Comparison of ENCODE assay signal across 10 mouse cellular contexts in genomic region chr19:40395757-40396661, GRCm38 (mm10).
DNase-seq lines count a peak whose midpoint lies in the region; ATAC-seq and TF ChIP-seq lines count a peak whose summit lies in the region.
"Had no signal": no experiment of that assay in that cellular context is flagged by ENCODE, and none has a peak within 500 bp of the region (broad histone marks: within the 10 kb centered on the region; RNA-seq: fewer than 3 reads in every experiment).

No protein-coding gene starts in this region.

- peak overlapping the region; percentile 66 for H3K27ac ChIP-seq in left cerebral cortex, adult 2 months
- peak overlapping the region; percentile 61 for H3K27ac ChIP-seq in heart, embryonic 12.5 days (ENCODE audit: poor library complexity, severe bottlenecking)
- 0 out of 2 replicates have a peak overlapping the region, but pooled peaks have one; percentile 10 for H3K27ac ChIP-seq in midbrain, embryonic 16.5 days (ENCODE audit: low read length)
- H3K27ac ChIP-seq: macrophage had no signal

- peaks cover 26% of the 10 kb centered on the region for H3K36me3 ChIP-seq in heart, embryonic 12.5 days
- H3K36me3 ChIP-seq in midbrain, embryonic 16.5 days (ENCODE audit: control insufficient read depth, insufficient read depth, low read length) = no peaks in the 10 kb centered on the region

- no peak overlapping the region for H3K4me3 ChIP-seq in left cerebral cortex, adult 2 months
- H3K4me3 ChIP-seq in heart, embryonic 12.5 days = no peak overlapping the region
- no peak overlapping the region for H3K4me3 ChIP-seq in midbrain, embryonic 16.5 days (ENCODE audit: low read depth, low read length)
- H3K4me3 ChIP-seq: erythroblast, embryonic 14.5 days had no signal

- H3K27me3 ChIP-seq in heart, embryonic 12.5 days (replicated peaks) = no peaks in the 10 kb centered on the region
- H3K27me3 ChIP-seq in midbrain, embryonic 16.5 days (ENCODE audit: control insufficient read depth, insufficient read depth, low read depth, low read length) = no peaks in the 10 kb centered on the region

- peaks cover 36% of the 10 kb centered on the region for H3K4me1 ChIP-seq in heart, embryonic 12.5 days (replicated peaks)
- peaks cover 5% of the 10 kb centered on the region; the same call in 1 of the 2 replicates for H3K4me1 ChIP-seq in midbrain, embryonic 16.5 days (ENCODE audit: control insufficient read depth, insufficient read depth, low read length)

- no peak for DNase-seq in left cerebral cortex, adult 2 months (ENCODE audit: extremely low spot score in 1 of 2, low spot score in 2 of 2)
- DNase-seq in left cerebral cortex, postnatal 36 days (ENCODE audit: low spot score in 2 of 2) = no peak
- DNase-seq in cerebellum, adult 8-10 months = peak; percentile 63
- no peak for DNase-seq in natural killer cell, adult 2 months (ENCODE audit: low spot score in 2 of 2)
- DNase-seq in right cerebral cortex, postnatal 14 days = no peak
- DNase-seq in adrenal gland, postnatal 25 days = no peak

- no peak overlapping the region for H3K4me2 ChIP-seq in heart, embryonic 12.5 days
- no peak overlapping the region for H3K4me2 ChIP-seq in midbrain, embryonic 16.5 days (ENCODE audit: low read length)

- ATAC-seq in heart, embryonic 12.5 days (ENCODE audit: insufficient number of reproducible peaks, low FRiP score) = no peak
- ATAC-seq in midbrain, embryonic 16.5 days = no peak

- H3K9ac ChIP-seq in heart, embryonic 12.5 days = no peak overlapping the region
- H3K9ac ChIP-seq in midbrain, embryonic 16.5 days (ENCODE audit: low read depth, low read length) = no peak overlapping the region

- intact Hi-C loops in left cerebral cortex, adult 2 months (cut with DNase I) = no loop called here
- intact Hi-C loops in left cerebral cortex, postnatal 36 days (cut with DNase I) = loop anchor here (10.0 kb wide), 1 partner anchor 119 kb away; the partner anchor contains the start of gene Sorbs1

- H3K9me3 ChIP-seq in heart, embryonic 12.5 days (replicated peaks) = no peaks in the 10 kb centered on the region
- H3K9me3 ChIP-seq in midbrain, embryonic 16.5 days (replicated peaks; ENCODE audit: control insufficient read depth, low read length, poor library complexity, severe bottlenecking) = no peaks in the 10 kb centered on the region

- 71% methylated on average over 14 of the region's 14 CpGs for WGBS in heart, embryonic 12.5 days
- WGBS in midbrain, embryonic 16.5 days = 62% methylated on average over 14 of the region's 14 CpGs

- TF ChIP-seq CTCF in left cerebral cortex, adult 2 months (IDR thresholded peaks at IDR 0.05) = no peak

Comparison
In these comparisons a context has a peak if more than half of its experiments do, and no peak if none do; other contexts are left out.
1. H3K27ac ChIP-seq: peak in every context shown above with its lines; median percentile 66 in left cerebral cortex, adult 2 months; 61 in heart, embryonic 12.5 days; 10 in midbrain, embryonic 16.5 days.